Mouse (Mus musculus): ENCODE data around the gene Prss56. TPM values are rescaled to one million over a fixed set of nuclear protein-coding genes. Genes with fewer than 3 reads are reported as not detected.

Gene Prss56
- total RNA-seq (2023) = not detected in 4 replicates

DNA sequence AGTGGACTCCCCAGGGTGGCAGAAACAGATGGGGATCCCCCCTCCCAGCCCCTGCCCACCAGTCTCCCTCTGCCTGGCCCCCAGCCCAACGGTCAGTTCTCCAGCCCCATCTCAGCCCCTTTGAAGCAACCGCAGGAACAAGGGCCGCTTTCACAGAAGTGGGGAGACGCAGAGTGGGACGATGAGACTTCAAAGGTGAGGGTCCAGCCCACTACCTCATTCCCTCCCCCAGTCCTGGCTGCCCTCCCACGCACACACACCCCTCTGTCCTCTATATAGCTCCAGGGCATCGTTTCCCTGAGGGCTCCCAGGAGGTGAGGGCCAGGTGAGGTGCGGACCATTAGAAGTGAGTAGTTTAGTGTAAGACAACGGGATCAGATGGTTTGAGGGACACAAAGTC, at the start of gene Prss56:
Prss56 (plus strand) TSS at position 301 of the 400 bp plus-strand sequence.

DNA sequence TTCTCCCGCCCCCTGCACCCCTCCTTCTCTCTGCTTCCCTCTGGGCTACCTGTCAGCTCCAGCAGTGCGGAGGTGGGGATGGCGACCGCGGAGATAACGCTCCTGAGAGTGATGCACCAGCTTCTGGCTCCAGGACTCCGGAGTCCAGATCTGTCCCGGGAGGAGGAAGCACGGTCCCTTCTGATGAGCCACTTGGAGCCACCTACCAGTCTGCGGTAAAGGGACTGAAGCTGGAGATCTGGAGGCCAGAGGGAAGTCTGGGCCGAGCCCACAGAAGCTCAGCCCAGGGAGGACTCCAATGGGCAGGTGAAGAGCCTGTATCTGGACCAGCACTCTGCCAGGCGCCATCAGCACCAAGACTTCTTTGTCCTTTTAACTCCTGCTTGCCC, 26.9 kb upstream of the Prss56 start, which contains the start of gene Ecel1:
Ecel1 (minus strand) TSS at position 323 of the 389 bp plus-strand sequence.

DNA sequence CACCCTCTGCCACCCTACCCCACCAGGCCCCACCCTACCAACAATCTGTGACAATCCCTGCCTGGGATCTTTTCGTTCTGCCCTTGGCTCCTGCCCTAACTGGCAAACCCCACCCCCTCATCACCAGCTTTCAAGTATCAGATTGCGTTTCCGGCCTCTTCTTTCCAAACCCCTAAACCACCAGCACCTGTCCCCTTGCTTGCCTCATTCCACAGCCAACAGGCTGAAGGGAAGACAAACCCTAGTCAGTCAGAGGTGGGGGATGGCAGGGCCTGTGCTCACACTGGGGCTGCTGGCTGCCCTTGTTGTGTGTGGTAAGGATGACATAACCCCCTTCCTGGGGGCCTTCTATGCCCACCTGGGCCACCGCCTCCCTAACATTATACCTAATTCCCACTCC, 7.3 kb downstream of the Prss56 start, which contains the start of gene Chrnd:
Chrnd (plus strand) TSS at position 179 of the 400 bp plus-strand sequence.

DNA sequence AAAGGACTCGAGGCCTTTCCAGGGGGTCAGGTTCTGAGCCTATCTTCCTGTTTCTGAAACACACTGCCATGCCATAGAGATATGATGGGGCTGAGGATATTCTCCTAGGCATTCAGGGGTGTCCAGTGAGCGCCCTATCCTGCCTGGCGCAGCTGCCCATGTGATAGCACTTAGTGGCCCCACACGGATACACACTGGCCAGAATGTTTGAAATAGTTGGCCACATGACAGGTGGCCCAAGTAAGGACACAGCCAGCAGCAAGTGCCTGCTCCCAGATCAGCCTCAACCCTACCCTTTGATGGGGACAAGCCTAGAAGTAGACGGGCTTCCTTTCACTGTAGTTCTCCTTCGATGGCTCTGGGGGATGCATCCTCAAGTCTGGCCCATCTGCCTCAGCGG, 21.4 kb downstream of the Prss56 start, which contains the start of gene Chrng:
Chrng (plus strand) TSS at position 193 of the 400 bp plus-strand sequence.

DNA sequence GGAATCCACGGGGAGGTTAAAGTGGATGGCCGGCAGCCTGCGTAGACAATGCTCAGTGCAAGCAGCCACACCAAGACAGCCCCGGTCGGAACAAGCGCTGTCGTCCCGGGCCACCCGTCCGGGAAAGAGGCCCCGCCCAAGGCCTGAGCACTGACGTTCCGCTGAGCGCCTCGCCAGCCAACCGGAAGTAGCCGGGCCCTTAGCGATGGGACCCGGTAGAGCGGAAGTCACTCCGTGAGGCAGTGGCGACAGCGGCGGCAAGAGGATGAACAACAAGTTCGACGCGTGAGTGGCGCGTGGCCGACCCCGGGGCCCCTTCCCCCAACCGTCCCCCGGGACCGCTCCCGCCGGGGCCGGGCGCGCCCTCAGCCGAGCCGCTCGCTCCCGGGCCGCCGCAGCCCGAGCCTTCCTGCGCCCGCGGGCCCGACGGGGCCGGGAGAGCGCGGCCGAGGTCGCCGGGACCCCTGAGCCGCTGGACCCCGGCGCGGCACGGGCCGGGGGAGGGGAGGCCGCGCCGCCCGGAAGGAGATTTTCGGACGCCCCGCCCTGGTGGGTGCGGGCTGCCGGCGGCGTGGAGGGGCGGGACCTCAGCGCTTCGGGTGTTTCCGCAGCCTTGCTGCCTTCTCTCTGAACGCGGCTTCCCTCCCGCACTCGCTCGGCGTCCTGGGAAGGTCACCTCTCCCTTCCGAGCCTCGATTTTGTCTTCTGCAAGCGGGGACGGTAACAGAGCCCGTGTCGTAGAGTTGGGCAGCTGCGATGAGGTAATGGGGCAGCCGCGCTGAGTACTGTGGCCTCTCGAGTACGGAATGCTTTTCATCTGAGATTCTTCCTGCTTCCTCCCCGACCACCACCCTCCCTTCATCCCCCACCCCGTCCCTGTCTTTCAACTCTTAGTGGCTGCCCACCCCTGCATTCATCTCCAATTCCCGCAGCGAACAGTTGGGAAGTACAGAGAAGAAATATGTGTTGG, 30.9 kb downstream of the Prss56 start, which contains the start of gene Eif4e2:
Eif4e2 (plus strand) TSS at position 180 of the 970 bp plus-strand sequence.

Other genes starting within 250 kb of the Prss56 start
- gene Alppl2, start 93.4 kb upstream of the Prss56 start, total RNA-seq (2023) = not detected in 4 replicates
- not detected in 4 replicates for gene Alpi, start 81.7 kb upstream of the Prss56 start, total RNA-seq (2023)
- not detected in 4 replicates for gene Akp3, start 58.3 kb upstream of the Prss56 start, total RNA-seq (2023)
- 0.40 TPM in 1 of 4 replicates, not detected in the others for gene Ecel1, start 26.8 kb upstream of the Prss56 start, total RNA-seq (2023)
- not detected in 4 replicates for gene Chrnd, start 7.3 kb downstream of the Prss56 start, total RNA-seq (2023)
- not detected in 4 replicates for gene Chrng, start 21.3 kb downstream of the Prss56 start, total RNA-seq (2023)
- gene Eif4e2, start 30.6 kb downstream of the Prss56 start, total RNA-seq (2023) = 112 to 124 TPM (median 117 TPM) in 4 replicates
- 0.46 TPM in 1 of 4 replicates, not detected in the others for gene Efhd1, start 81.0 kb downstream of the Prss56 start, total RNA-seq (2023)
- 112 to 143 TPM (median 127 TPM) in 4 replicates for gene Gigyf2, start 143.7 kb downstream of the Prss56 start, total RNA-seq (2023)
- not detected in 4 replicates for gene Kcnj13, start 211.4 kb downstream of the Prss56 start, total RNA-seq (2023)

Data from B cell, adult 62 days (primary cell).